Mouse (Mus musculus) forebrain, embryonic 16.5 days (tissue): ENCODE measurements around the gene Timp2. TPM values are rescaled to one million over a fixed set of nuclear protein-coding genes. Genes with fewer than 3 reads are reported as not detected.

Source experiments
- ATAC-seq: fragments of 200-750 bp; cut with Nextera tagmentation; 2 replicates; pipeline ENCODE4 v1.8.0; 2017; ENCODE audit warnings: mild to moderate bottlenecking, moderate library complexity
- H3K27ac ChIP-seq: fragments of 300-500 bp; sonication (generic); 2 replicates; pipeline ENCODE4 v1.5.1; 2014; ENCODE audit warnings: low read length, control low read depth
- H3K27me3 ChIP-seq: fragments of 300-500 bp; sonication (generic); replicated peaks from 2 replicates; pipeline ENCODE4 v1.6.1; 2014; ENCODE audit warnings: low read length; ENCODE audit not compliant: control insufficient read depth, insufficient read depth
- H3K36me3 ChIP-seq: fragments of 300-500 bp; sonication (generic); 2 replicates; pipeline ENCODE4 v1.6.1; 2014; ENCODE audit not compliant: control insufficient read depth, insufficient read depth
- H3K4me1 ChIP-seq: fragments of 300-500 bp; sonication (generic); replicated peaks from 2 replicates; pipeline ENCODE4 v1.6.1; 2014; ENCODE audit warnings: low read length; ENCODE audit not compliant: control insufficient read depth, insufficient read depth
- H3K4me2 ChIP-seq: fragments of 300-500 bp; sonication (generic); 2 replicates; pipeline ENCODE4 v1.6.1; 2014; ENCODE audit warnings: mild to moderate bottlenecking, low read length, control low read depth
- H3K4me3 ChIP-seq: fragments of 300-500 bp; sonication (generic); replicated peaks from 2 replicates; pipeline ENCODE4 v1.5.1; 2014; ENCODE audit warnings: mild to moderate bottlenecking, low read length, control low read depth
- H3K9ac ChIP-seq: fragments of 300-500 bp; sonication (generic); replicated peaks from 2 replicates; pipeline ENCODE4 v1.6.1; 2014; ENCODE audit warnings: low read depth, low read length, control low read depth
- H3K9me3 ChIP-seq: fragments of 300-500 bp; sonication (generic); 2 replicates; pipeline ENCODE4 v1.6.1; 2016; ENCODE audit warnings: low read length; ENCODE audit not compliant: control insufficient read depth
- WGBS: fragments of 180-500 bp; shearing (Covaris S2); extraction: QIAGEN DNeasy Blood & Tissue Kit; methylation state at CpG from one replicate; pipeline ENCODE4 v1.1.7; 2014; 5-methylcytosine and 5-hydroxymethylcytosine counted together
- polyA plus RNA-seq: library from polyadenylated mRNA; unstranded; fragments of >200 nt; fragmentation: Nextera tagmentation; extraction: Ambion mirVana; gene quantifications from 2 replicates; pipeline ENCODE4 v1.2.1, GENCODE M21; 2015

Gene Timp2
- polyA plus RNA-seq, 1 experiment from 2014 or later: 79.8 TPM

DNA sequence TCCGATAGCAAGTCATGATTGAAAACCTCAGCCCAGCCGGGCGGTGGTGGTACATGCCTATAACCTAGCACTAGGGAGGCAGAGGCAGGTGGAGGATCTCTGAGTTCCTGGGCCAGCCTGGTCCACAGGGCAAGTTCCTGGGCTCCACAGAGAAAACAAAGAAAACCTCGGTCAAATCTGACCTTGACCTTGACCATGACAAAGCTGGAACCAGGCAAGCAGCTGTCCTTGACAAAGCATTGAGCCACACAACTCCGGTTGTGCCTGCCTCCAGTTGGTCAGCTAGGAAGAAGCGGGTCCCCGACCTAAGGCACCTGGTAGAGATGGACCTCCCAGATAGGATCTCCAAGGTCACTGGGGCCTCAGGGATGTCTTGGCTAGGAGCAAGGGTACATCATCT, 99.2 kb downstream of the Timp2 start:
- Histone ChIP-seq H3K4me2 (no peak overlapping the region), H3K9ac (no peak overlapping the region), H3K27ac (no peak overlapping the region), H3K27me3 (no peaks in the 10 kb centered on the region), H3K36me3 (peaks cover 13% of the 10 kb centered on the region), H3K4me3 (no peak overlapping the region), H3K4me1 (peaks cover 17% of the 10 kb centered on the region), H3K9me3 (no peaks in the 10 kb centered on the region)
- WGBS: 90% methylated on average over 7 of the region's 7 CpGs
- ATAC-seq: no peak

DNA sequence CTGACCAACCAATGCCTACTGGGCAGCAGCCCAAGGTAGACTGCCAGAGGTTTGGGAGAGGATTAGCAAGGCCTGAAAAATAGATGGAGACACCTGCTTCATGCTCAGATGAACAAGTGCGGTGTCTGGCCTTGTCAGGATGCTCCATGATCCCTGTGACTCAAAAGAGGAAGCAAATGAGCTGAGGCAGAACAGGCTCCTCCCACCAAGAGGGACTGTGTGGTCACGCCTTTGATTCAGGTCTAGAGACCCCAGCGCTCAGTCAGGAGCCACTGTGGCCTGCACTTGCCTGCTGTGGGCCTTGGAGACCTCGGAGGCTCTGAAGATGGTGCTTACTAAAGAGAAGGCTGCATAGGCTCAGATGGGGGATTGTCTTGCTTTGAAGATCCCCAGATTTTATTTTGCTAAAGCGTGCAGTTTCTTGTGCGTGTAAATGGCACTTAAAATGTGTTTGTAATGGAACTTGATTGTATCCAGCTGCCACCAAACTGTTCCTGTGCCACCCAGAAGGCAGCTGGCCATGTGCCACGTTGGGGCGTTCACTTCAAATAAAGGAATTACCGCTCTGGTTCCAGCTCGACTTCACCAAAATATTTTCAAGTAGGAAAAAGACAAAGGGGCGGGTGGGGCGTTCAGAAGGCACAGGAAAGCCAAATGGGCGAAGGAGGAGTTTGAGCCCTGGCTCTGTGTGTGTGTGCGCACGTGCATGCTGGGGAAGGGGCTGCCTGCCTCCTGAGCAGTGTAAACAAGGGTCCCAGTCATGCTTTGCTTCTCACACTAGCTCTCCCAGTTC, 101.2 kb downstream of the Timp2 start:
- Histone ChIP-seq H3K9ac (no peak overlapping the region), H3K4me3 (no peak overlapping the region), H3K4me2 (no peak overlapping the region; the same call in 1 of the 2 replicates), H3K27ac (peak overlapping the region; percentile 80), H3K27me3 (no peaks in the 10 kb centered on the region), H3K36me3 (peaks cover 11% of the 10 kb centered on the region), H3K9me3 (no peaks in the 10 kb centered on the region), H3K4me1 (peaks cover 17% of the 10 kb centered on the region)
- WGBS: 18% methylated on average over 15 of the region's 15 CpGs
- peak; percentile 87 for ATAC-seq

DNA sequence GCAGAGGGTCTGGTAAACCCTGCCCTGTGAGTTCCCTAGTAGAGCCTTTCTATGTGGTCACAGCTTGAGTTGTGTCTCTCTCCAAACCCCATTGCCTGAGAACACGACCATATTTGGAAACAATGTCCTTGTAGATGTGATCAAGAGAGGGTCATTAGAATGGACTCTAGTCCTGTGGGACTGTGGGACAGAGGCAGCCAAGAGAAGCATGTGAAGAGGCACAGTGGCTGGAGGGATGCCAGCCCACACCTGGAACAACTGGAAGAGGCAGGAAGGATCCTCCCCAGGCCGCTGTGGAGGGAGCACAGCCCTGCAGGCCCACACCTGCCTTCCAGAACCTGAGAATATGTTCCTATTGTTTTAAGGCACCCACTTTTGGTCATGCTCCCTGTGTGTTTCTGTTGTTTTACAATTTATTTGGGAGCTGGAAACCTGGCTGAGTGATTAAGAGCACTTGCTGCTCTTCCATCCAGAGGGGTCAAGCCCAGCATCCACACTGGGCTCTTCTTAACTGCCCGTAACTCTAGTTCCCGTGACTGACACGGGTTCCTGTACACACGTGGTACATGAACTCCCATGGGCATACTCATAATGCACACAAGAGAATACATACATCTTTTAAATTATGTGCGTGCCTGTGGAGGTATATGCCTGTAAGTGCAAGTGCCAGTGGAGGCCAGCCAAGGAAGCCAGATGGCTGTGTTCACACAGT, 101.9 kb downstream of the Timp2 start:
- peak; percentile 5; the same call in 1 of the 2 replicates for ATAC-seq
- Histone ChIP-seq H3K4me2 (no peak overlapping the region), H3K9me3 (no peaks in the 10 kb centered on the region), H3K27me3 (no peaks in the 10 kb centered on the region), H3K4me3 (no peak overlapping the region), H3K4me1 (peaks cover 23% of the 10 kb centered on the region), H3K36me3 (peaks cover 7% of the 10 kb centered on the region; the same call in 1 of the 2 replicates), H3K9ac (no peak overlapping the region), H3K27ac (peak overlapping the region; percentile 80)
- 73% methylated on average over 7 of the region's 7 CpGs for WGBS

Other genes starting within 250 kb of the Timp2 start
- 0.22 and 0.37 TPM in 2 replicates for gene Dnah17, start 225.1 kb downstream of the Timp2 start, polyA plus RNA-seq
- gene Cyth1, start 107.1 kb downstream of the Timp2 start, polyA plus RNA-seq: 32.1 and 35.2 TPM in 2 replicates
- 15.8 and 20.2 TPM in 2 replicates for gene Usp36, start 65.5 kb downstream of the Timp2 start, polyA plus RNA-seq
- gene Cep295nl, start 13.2 kb downstream of the Timp2 start, polyA plus RNA-seq: 0.14 and 0.35 TPM in 2 replicates
- 2.7 and 2.8 TPM in 2 replicates for gene Lgals3bp, start 46.4 kb upstream of the Timp2 start, polyA plus RNA-seq
- gene Cant1, start 63.3 kb upstream of the Timp2 start, polyA plus RNA-seq: 26.0 and 27.3 TPM in 2 replicates
- gene C1qtnf1, start 72.5 kb upstream of the Timp2 start, polyA plus RNA-seq: 3.2 and 3.3 TPM in 2 replicates
- gene Engase, start 121.1 kb upstream of the Timp2 start, polyA plus RNA-seq: 6.7 and 7.1 TPM in 2 replicates